28 mouse cellular contexts compared by ENCODE assay signal in genomic region chr17:82829415-82829814, GRCm38 (mm10).
"Had no signal": no experiment of that assay in that cellular context is flagged by ENCODE, and none has a peak within 500 bp of the region (broad histone marks: within the 10 kb centered on the region; RNA-seq: fewer than 3 reads in every experiment).

No protein-coding gene starts in this region.

- ATAC-seq: forebrain, embryonic 13.5 days; forebrain, embryonic 14.5 days; forebrain, embryonic 15.5 days; forebrain, embryonic 16.5 days; forebrain, postnatal 0 days had no signal

- H3K36me3 ChIP-seq: embryonic facial prominence, embryonic 10.5 days; embryonic facial prominence, embryonic 12.5 days; embryonic facial prominence, embryonic 13.5 days; embryonic facial prominence, embryonic 15.5 days; forebrain, embryonic 10.5 days; forebrain, embryonic 12.5 days; forebrain, embryonic 15.5 days had no signal

- H3K27ac ChIP-seq: embryonic facial prominence, embryonic 10.5 days; embryonic facial prominence, embryonic 12.5 days; embryonic facial prominence, embryonic 13.5 days; embryonic facial prominence, embryonic 15.5 days; forebrain, embryonic 10.5 days; forebrain, embryonic 12.5 days; forebrain, embryonic 13.5 days; forebrain, embryonic 15.5 days; gastrocnemius, adult 2 months; heart, adult 2 months had no signal

- H3K4me2 ChIP-seq: embryonic facial prominence, embryonic 12.5 days; embryonic facial prominence, embryonic 13.5 days; embryonic facial prominence, embryonic 15.5 days; forebrain, embryonic 12.5 days; forebrain, embryonic 13.5 days; forebrain, embryonic 15.5 days had no signal

- H3K9me3 ChIP-seq: embryonic facial prominence, embryonic 10.5 days; embryonic facial prominence, embryonic 12.5 days; embryonic facial prominence, embryonic 13.5 days; embryonic facial prominence, embryonic 15.5 days; forebrain, embryonic 10.5 days; forebrain, embryonic 12.5 days; forebrain, embryonic 13.5 days; forebrain, embryonic 15.5 days had no signal

- H3K4me3 ChIP-seq: embryonic facial prominence, embryonic 10.5 days; embryonic facial prominence, embryonic 12.5 days; embryonic facial prominence, embryonic 13.5 days; embryonic facial prominence, embryonic 15.5 days; erythroblast, embryonic 14.5 days; forebrain, embryonic 10.5 days; forebrain, embryonic 12.5 days; forebrain, embryonic 13.5 days; forebrain, embryonic 15.5 days; gastrocnemius, adult 2 months; heart, adult 2 months had no signal

- H3K4me1 ChIP-seq: embryonic facial prominence, embryonic 10.5 days; embryonic facial prominence, embryonic 12.5 days; embryonic facial prominence, embryonic 13.5 days; embryonic facial prominence, embryonic 15.5 days; forebrain, embryonic 10.5 days; forebrain, embryonic 12.5 days; forebrain, embryonic 13.5 days; forebrain, embryonic 15.5 days had no signal

- DNase-seq: cerebellum, adult 8-10 months; cerebellum, adult 9-10 months; cerebellum, adult 9-11 months; cerebellum, postnatal 10 days; cerebellum, postnatal 14 days; cerebellum, postnatal 25 days; cerebellum, postnatal 36 days; embryo, embryonic 11 days; forebrain, postnatal 0 days; gastrocnemius, adult 2 months; gastrocnemius, postnatal 10 days; gastrocnemius, postnatal 14 days; gastrocnemius, postnatal 25 days; gastrocnemius, postnatal 36 days; heart, adult 11 months; heart, adult 18-20 months; heart, adult 2 months had no signal

- H3K9ac ChIP-seq: embryonic facial prominence, embryonic 12.5 days; embryonic facial prominence, embryonic 13.5 days; embryonic facial prominence, embryonic 15.5 days; forebrain, embryonic 12.5 days; forebrain, embryonic 13.5 days; forebrain, embryonic 15.5 days; forebrain, postnatal 0 days had no signal

- H3K27me3 ChIP-seq: embryonic facial prominence, embryonic 12.5 days; embryonic facial prominence, embryonic 13.5 days; embryonic facial prominence, embryonic 15.5 days; forebrain, embryonic 12.5 days; forebrain, embryonic 13.5 days; forebrain, embryonic 15.5 days had no signal
